Mouse (Mus musculus): ENCODE measurements around the gene Hist2h3b.
"Not testable (repeated sequence)": the region's sequence is repeated elsewhere in the genome, so short reads cannot be mapped to it uniquely, and the experiment has no call there.

Gene Hist2h3b

GRCm38 (mm10) chr3:96262216-96262875 lies 6.1 kb upstream of the Hist2h3b start:
- ATAC-seq (ENCODE audit: insufficient number of reproducible peaks, low FRiP score, low TSS enrichment), result peak; percentile 86

GRCm38 (mm10) chr3:96262979-96263550 lies 5.4 kb upstream of the Hist2h3b start, which contains the start of gene Hist2h4:
TSS of gene Hist2h4 (minus strand) at chr3:96263311.
- ATAC-seq (ENCODE audit: insufficient number of reproducible peaks, low FRiP score, low TSS enrichment), result peak; percentile 82

- ATAC-seq (ENCODE audit: insufficient number of reproducible peaks, low FRiP score, low TSS enrichment), result 0 out of 2 replicates have a peak, but pooled peaks have one; percentile 1
Observed at GRCm38 (mm10) chr3:96263558-96264403, 4.7 kb upstream of the Hist2h3b start.

GRCm38 (mm10) chr3:96264404-96264949 lies 4.0 kb upstream of the Hist2h3b start:
- no peak for ATAC-seq (ENCODE audit: insufficient number of reproducible peaks, low FRiP score, low TSS enrichment)

- no peak for ATAC-seq (ENCODE audit: insufficient number of reproducible peaks, low FRiP score, low TSS enrichment)
Observed at GRCm38 (mm10) chr3:96266132-96266710, 2.2 kb upstream of the Hist2h3b start.

- no peak for ATAC-seq (ENCODE audit: insufficient number of reproducible peaks, low FRiP score, low TSS enrichment)
Observed at GRCm38 (mm10) chr3:96267541-96267940, 913 bp upstream of the Hist2h3b start.

GRCm38 (mm10) chr3:96268776-96269378 lies 423 bp downstream of the Hist2h3b start:
- ATAC-seq (ENCODE audit: insufficient number of reproducible peaks, low FRiP score, low TSS enrichment), result peak; percentile 5; the same call in 1 of the 2 replicates

GRCm38 (mm10) chr3:96269511-96270474 lies 1.3 kb downstream of the Hist2h3b start, which contains the start of gene Hist2h2bb:
TSS of gene Hist2h2bb (plus strand) at chr3:96269752.
- ATAC-seq (ENCODE audit: insufficient number of reproducible peaks, low FRiP score, low TSS enrichment), result peak; percentile 97

GRCm38 (mm10) chr3:96273591-96274465 lies 5.4 kb downstream of the Hist2h3b start:
- ATAC-seq (ENCODE audit: insufficient number of reproducible peaks, low FRiP score, low TSS enrichment), result no peak

- ATAC-seq (ENCODE audit: insufficient number of reproducible peaks, low FRiP score, low TSS enrichment), result no peak
Observed at GRCm38 (mm10) chr3:96277428-96277799, 9.0 kb downstream of the Hist2h3b start.

GRCm38 (mm10) chr3:96277800-96278624 lies 9.6 kb downstream of the Hist2h3b start:
- ATAC-seq (ENCODE audit: insufficient number of reproducible peaks, low FRiP score, low TSS enrichment), result peak; percentile 85

- ATAC-seq (ENCODE audit: insufficient number of reproducible peaks, low FRiP score, low TSS enrichment), result no peak
Observed at GRCm38 (mm10) chr3:96280660-96281059, 12.2 kb downstream of the Hist2h3b start.

GRCm38 (mm10) chr3:96284457-96284856 lies 16.0 kb downstream of the Hist2h3b start:
- no peak for ATAC-seq (ENCODE audit: insufficient number of reproducible peaks, low FRiP score, low TSS enrichment)

GRCm38 (mm10) chr3:96287334-96287733 lies 18.9 kb downstream of the Hist2h3b start:
- ATAC-seq (ENCODE audit: insufficient number of reproducible peaks, low FRiP score, low TSS enrichment), result not testable (repeated sequence)

GRCm38 (mm10) chr3:96289201-96289600 lies 20.7 kb downstream of the Hist2h3b start:
- no peak for ATAC-seq (ENCODE audit: insufficient number of reproducible peaks, low FRiP score, low TSS enrichment)

- not testable (repeated sequence) for ATAC-seq (ENCODE audit: insufficient number of reproducible peaks, low FRiP score, low TSS enrichment)
Observed at GRCm38 (mm10) chr3:96290727-96291126, 22.3 kb downstream of the Hist2h3b start.

GRCm38 (mm10) chr3:96292641-96293040 lies 24.2 kb downstream of the Hist2h3b start:
- ATAC-seq (ENCODE audit: insufficient number of reproducible peaks, low FRiP score, low TSS enrichment), result no peak

All from cerebellum, adult (tissue).